Mouse (Mus musculus) spleen, postnatal 14 days (tissue): ENCODE data around the gene Gstm4.
"Not testable (repeated sequence)": the region's sequence is repeated elsewhere in the genome, so short reads cannot be mapped to it uniquely, and the experiment has no call there.

Source experiments
- DNase-seq, 2 experiments: peaks; one replicate each; pipeline ENCODE4 v3.0.0; 2021 to 2022; ENCODE audit warnings: low spot score in 2 of 2

The Gstm4 gene

DNA sequence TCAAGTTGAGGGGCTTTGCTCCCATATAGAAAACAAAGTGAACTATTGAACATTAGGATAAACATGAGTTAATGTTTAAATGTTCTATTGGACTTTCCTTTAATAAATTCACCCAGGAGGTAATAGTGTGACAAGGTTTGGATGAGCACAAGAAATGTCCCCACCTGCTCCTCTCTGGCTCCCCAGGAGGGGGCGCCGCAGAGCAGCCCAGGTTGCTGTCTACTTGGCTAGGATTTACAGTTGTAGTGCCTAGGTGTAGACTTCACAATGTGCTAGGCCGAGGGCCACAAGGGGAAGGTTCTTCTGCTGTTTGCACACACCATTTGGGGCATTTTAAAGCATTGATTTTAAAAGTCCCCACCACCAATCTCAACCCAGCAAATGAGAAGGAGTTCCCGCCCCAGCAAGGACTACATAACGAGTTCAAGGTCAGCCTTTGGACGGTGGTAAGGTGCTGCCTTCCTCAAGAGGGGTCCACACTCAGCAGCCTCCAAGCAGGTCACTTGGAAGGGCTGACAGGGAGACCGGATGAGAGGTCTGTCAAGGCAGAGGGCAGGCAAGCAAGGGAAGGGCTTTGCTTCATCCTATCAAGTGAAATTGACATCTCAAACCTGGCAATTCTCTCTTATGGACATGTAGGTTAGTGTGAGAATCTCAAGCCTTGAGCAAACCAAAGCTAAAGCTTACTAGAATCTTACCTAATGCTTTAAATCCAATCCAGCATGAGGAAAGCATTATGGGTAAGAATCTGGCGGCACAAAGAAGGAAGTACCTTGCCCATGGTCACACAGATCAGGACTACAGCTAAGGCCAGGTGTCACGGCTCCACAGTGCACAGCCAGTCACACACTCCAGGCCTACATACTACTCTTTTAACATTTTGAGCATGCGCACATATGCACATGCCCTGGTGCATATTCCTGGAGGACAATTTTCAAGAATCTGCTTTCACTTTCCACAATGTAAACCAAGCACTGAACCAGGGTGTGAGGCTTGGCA lies 25.9 kb upstream of the Gstm4 start:
- DNase-seq = peak; percentile 45 to 65

DNA sequence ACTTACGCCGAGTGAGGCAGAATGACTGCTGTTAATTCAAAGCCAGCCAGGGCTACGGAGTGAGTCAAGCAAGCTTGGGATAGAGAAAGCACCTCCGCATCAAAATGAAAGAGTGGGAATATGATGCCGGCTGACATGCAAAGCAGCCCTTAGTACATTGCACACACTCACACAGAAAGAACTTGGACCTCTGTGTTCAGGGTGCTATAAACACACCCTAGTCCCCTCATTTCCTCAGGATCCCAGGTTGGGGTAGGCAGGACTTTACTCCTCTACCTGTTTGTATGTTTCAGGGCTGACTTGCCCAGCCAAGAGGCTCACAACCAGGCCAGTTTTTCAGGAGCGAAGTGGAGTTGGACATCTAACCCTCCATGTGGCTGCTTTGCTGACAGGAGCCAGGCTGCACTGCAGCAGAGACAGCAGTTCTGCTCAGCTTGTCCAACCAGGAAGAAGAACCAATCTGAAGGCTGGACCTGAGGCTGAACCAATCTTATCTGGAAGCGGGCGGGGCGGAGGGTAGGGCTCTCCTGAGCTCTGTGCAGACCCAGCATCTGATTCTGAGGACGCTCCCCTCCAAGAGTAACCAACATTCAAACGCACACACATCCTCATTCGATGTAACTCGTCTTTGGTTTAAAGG lies 24.7 kb upstream of the Gstm4 start:
- no peak for DNase-seq

DNA sequence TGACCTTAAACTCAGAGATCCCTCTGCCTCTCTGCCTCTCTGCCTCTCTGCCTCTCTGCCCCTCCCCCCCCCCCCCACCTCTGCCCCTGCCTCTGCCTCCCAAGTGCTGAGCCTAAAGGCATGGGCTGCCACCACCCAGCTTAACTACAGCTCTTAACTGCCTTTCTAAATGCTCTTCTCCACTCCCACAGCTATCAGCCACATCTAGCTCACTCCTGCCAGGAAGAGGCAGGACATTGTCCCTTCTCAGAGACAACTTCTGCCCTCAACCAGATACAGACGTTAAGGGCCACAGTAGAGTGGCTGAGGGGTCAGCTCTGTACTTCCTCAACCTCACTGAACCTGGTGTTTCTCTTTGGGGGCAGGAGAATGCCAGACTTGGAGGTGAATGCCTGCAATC lies 24.1 kb upstream of the Gstm4 start:
- no peak for DNase-seq

DNA sequence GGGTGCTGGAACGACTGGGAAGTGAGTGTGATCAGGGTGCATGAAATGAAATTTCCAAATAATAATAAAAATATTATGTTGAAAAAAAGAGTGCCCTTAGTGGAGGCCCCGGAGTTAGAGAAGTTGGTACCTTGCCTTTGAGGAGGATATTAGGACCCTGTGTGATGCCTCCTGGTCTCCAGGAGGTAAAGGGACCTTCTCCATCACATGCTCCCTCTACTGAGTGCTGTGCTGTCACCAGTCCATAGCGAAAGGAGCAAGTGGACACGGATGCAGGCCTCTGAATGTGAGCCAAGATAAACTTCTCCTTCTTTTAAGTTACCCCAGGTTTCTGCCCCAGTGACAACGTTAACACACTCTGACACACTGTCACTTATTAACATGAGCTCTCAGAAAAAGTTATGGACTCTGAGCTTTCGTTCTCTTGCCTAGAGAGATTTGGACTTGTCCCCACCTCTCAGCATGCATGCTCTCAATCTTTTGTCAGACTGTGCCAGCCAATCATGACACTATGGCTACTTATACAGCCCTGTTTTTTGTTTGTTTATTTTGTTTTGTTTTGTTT lies 22.8 kb upstream of the Gstm4 start:
- no peak for DNase-seq

DNA sequence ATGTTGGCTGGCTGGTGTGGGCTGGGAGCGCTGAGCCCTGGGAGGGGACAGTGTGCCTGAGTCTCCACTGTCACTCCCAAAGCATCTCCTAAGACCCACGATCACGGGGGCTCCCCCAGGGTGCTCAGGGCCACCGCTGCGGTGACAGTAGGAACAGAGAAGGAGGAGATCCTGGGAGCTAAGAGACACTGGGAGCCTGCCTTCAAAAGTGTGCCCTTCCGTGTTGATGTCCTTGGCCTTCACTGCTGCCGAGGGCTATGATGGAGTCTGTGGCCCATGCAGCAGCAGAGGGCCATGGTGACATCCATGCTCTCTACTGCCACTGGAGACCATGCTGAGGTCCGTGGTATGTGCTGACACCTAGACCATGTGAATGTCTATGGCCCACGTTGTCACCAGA lies 20.9 kb upstream of the Gstm4 start:
- DNase-seq = no peak

DNA sequence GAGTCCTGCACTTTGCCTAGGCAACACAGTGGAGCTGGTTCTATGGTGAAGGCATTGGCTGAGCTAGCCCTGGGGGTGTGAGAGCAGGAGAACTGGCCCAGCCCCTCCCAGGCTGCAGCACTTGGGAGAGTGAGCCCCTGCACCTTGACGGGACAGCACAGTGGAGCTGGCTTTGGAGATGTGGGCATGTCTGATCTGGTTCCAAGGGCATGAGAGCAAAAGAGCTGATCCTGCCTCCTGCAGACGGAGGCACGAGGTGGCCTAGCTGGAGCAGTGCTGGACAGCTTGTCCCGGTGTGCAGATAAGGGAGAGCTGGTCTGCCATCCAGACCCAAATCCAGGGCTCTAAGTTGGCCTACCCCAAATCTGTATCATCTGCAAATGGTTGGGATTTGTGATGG lies 20.0 kb upstream of the Gstm4 start:
- no peak for DNase-seq

DNA sequence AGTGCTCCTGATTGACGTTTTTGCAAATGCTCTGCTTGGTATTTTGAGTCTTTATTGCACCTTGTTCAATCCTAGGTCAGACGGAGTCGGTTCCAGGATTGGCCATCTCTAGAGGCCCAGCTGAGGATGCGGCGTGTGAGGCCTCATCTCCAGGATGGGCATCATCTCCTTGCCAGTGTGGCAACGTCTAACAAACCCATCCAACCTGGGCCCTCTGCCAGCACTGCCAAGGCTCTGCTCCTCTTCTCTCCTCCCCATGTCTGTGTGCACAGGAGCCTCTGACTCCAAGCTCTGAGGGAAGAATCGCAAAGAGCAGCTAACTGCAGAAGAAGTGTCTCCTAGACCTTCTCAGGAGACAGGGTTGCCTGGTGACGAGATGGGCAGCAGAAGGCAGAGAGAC lies 18.0 kb upstream of the Gstm4 start:
- no peak for DNase-seq

DNA sequence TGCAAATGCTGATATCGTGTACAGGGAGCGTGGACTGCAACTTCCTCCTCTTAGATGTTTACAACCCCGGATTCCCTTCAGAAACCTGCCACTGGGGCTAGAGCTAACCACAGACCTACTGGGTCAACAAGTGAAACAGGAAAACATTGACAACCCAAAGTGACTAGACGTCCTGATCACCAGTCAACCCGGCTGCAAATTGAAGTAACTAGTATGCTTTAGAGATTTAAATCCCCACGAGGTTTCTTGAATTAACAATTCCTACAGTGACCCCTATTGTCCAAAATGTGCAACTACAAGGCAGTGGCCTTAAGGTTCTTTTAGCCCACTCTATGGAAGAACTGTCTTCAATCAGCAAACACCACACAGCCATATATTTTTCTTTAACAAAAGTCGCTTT lies 16.7 kb upstream of the Gstm4 start:
- DNase-seq = peak in 1 of 2 experiments; percentile 25

DNA sequence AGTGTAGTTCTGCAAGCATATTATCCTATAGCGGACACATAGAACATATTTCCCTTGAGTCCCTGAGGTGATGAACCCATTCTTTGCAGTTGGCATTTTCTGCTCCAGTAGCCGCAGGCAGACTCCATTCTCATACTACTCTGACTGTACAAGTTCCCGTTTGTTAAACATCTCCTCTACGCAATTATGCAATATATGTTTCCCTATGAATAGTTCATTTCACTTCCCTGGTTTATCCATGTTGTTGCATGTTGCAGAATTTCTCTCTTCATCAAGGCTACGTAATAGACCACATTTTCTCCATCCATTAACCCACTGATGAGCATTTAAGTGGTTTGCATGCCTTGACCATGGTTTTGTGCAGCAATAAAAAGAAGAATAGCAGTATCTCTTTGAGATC lies 5.8 kb upstream of the Gstm4 start:
- DNase-seq = no peak

DNA sequence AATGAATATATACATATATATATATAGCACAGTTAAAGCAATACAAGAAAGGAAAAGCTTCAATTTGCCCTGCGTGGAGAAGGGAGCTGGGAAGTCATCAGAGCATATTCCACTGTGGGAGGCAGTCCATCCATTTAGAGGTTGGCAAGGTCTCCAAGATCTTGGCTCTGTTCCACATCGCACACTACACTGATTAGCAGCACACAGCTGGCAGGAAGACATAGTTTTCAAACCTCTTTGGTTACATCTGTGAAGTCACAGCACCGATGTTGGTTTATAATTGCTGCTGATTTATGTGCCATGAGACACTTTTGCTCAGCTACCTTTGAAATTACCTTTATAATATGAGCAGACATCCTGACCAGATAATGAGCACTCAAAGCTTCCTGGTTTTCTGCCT lies 3.6 kb upstream of the Gstm4 start:
- no peak for DNase-seq

DNA sequence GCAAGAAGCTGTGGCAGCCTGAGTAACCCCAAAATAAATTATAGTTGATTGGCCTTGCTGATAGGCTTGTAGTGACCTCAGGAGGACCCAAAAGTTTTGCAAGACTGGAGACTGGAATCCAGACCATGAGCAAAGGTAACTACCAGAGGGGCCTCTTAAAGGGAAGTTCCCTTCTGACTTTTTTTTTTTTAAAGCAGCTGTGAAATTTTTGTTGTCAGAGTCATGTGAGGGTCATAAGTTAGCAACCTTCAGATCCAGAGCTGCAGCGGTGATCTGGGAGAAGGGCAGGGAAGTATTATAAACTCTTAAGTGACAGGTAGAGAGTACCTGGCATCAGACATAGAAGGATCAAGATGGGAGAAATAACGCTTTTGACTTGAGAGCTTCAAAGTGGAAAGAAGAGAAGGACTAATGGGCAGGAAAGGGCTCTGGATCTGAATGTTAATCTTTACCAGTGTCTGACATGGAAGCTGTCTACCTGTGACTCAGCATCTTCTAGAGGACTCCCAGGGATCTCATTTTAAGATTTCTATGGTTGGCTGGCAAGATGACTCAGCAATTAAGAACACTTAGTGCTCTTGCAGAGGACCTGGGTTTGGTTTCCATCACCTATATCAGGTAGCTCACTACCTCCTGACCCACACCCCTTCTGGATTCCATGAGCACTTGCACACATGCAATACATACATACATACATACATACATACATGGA lies 2.4 kb upstream of the Gstm4 start:
- DNase-seq = no peak

DNA sequence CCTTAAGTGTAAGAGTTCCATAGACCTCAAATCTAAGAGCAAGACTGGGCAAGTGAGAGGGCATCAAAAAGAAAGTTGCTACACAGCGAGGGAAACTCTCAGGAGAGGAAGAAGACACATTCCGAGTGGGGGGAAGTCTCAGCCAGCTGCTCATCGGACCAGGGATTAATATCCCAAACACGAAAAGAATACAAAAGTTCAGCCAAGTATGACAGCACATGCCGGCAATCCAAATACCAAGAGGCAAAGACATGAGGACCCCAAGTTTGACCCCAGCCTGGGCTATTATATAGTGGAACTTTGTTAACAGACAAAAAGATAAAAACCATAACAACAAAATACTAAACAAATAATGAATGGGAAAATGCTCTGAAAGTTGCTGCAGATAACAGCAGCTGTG lies 11.5 kb downstream of the Gstm4 start:
- DNase-seq = no peak

DNA sequence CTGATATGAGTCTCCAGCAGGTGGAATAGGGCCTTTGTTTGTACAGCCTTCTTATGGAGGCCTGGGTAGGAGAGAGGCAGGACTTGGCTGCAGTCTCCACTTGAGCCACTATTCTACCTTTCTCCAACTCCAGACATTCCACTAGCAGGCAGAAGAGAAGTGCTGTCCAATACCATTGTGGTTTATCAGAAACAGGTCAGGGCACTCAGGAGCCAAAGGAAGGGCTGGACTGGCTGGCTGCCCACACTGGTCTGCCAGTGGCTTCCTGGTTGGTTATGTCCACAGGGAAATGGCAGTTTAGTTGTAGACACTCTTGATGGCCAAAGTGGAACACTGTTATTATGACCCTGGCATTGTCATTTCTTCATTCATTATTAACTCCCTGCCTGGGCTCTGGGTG lies 12.6 kb downstream of the Gstm4 start:
- DNase-seq = no peak

DNA sequence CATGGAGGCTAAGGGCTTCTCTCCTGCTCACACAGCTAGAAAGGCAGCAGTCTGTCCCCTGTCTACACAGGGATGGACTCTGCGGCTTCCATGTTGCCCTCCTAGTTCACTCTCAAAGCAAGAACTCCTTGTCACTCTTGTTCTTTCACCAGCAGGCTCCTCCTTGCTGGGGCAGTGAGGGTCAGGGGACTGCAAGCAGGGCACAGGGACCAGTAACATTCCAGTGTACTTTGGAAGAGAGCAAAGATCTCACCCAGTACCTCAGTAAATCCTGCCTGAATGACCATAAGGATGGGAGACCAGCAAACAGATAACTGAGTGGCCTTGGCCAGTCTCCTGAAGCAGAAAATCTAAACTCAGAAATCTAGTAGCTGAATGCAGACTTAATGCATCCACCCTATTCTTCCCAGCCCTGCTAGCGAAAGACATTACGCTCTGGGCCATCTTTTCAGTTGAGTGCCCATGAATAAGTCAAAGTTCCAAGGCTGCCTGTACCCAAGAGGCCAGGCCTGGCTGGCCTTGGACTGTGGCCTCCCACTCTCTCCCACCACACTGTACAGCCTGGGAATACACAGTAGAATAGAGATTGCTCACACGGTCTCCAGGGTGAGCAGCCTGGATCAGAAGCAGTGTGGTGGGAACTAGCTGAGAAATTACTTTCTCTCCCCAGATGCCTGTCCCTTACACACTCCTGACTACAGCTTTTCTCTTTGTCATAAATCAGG lies 15.9 kb downstream of the Gstm4 start:
- DNase-seq = no peak

DNA sequence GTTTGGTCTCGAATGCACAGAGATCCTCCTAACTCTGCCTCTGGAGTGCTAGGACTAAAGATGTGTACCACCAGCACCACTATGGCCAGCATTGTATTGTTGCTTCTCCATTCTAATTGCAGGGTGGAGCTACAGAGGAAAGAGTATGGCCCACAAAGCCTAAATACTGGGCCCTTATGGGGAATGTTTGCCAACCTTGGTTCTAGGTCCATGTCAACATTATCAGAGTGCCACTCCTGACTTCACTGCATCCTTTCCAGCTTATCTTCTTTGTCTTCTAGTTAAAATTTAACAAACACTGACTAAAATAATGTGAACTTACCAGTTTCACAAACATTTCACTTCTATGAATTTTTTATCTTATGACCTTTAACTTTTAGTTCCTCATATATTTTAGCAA lies 18.1 kb downstream of the Gstm4 start:
- no peak for DNase-seq

DNA sequence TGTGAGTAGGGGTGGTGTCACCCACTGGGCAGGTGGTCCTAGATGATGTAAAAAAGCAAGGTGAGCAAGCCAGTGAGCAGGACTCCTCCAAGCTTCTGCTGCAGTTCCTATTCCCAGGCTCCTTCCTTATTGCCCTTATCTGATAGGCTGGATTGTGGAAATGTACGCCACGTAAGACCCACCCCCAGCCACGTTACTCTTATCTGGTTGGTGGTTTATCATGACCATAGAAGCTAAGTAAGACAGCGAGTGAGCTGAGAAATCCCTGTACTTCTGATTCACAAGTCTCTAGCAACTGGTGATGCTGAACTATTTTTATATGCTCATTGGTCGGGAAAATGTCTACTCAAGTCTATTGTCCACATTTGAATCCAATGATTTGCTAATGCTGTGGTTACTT lies 18.6 kb downstream of the Gstm4 start:
- DNase-seq = no peak

DNA sequence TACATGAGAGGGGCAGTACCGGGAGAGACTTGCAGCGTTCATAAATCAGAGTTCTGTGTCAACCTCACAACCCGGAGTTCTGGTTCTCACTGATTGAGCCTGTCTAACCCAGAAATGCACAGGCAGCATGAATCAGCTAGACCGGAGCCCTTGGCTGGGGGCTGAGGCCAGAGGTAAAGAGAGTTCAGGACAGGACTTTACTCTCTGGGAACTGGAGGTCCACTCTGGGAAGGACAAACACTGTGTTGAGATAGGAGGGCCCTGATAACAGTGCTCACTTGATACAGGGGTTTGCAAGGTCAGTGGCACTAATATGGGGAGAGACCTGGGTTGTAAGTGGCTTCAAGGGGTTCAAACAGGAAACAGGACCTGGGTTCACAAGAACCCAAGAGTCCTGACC lies 19.4 kb downstream of the Gstm4 start:
- DNase-seq = no peak

DNA sequence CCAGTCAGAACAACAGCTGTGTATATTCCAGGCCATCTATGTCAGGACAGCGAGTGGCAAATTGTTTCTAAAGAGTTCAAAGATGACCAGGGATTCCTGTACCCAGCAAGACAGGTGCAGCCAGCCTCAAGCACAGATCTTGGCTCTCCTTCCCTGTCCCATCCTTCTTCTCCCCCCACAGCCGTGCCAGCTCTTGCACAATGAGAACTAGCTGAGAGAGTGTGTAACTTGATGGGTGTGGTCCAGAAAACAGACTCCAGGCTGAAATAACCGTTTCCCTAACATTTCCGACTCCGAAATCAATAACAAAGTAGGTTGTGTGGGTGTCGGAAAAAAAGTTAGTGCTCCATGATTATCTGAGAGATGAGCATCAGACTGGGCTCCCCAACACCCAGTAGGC lies 22.0 kb downstream of the Gstm4 start:
- DNase-seq = no peak

DNA sequence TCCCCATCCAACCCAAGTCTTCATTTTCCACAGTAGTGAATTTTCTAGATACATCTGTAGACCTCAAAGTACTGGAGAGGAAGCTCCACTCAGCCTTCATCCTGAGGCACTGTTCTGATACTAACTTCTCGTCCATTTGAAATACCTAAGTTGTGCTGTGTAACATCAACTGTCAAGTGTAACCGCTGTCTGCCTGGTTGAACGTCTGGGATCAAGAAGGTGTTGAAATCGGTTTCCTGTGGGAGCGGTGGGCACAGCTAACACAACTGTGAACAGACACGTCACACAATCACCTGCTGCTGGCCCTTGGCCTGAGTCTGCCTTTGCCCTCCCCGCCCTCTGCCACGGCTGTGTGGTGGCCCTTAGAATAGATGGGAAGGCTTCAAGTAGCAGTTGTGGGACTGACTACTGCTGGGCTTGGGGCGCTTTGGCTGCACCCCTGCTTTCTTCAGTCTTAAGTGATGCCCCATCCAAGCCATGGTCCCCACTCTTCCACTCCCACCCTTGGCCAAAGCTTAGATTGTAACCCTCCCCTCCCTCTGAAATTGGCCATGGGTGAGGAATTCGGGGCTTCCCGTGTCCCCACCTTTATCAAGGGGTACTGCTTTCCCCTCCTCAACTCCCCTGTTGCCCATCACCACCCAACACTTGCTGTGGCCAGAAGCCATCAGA lies 24.2 kb downstream of the Gstm4 start:
- not testable (repeated sequence) for DNase-seq

DNA sequence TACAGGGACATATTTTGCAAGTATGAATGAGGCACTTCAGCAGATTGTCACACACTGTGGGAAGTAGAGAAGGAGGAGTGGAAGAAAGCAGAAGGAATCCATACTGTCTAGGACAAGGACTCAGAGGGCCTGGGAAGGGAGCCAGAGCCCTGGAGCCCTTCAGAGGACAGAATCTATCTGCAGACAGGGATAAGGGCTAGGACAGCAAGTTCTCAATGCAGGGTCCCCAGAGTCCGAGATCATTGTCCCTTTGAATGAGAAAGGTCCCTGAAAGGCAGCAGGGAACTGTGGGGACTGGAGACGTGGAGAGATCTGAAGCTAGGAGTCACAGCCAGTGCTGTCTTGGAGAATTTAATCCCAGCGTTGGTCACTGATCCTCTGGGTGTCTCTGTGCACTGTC lies 25.5 kb downstream of the Gstm4 start:
- not testable (repeated sequence) for DNase-seq
